Mouse (Mus musculus): ENCODE results near the gene Dhx9.

- TF ChIP-seq POLR2A (IDR thresholded peaks at IDR 0.05; ENCODE audit: low read depth, low read length) (no peak), CTCF (conservative IDR thresholded peaks at IDR 0.05; ENCODE audit: insufficient read depth, insufficient read length, low read depth, low read length) (no peak)
Measured at GRCm38 (mm10) chr1:153532234-153532841, 44.9 kb upstream of the Dhx9 start.

All from kidney, adult 2 months (tissue).